Mouse (Mus musculus) CH12.LX (cell line): ENCODE measurements around the gene 1700008O03Rik. TPM values are rescaled to one million over a fixed set of nuclear protein-coding genes. Genes with fewer than 3 reads are reported as not detected.

Experiments
- DNase-seq: peaks from one replicate; pipeline ENCODE4 v3.0.0-alpha.2; 2013; ENCODE audit errors: extremely low read depth
- H3K27ac ChIP-seq: 2 replicates; pipeline ENCODE4 v1.5.1; 2012; ENCODE audit warnings: low read depth, mild to moderate bottlenecking, control low read depth, moderate library complexity; ENCODE audit not compliant: insufficient read depth
- H3K27me3 ChIP-seq: replicated peaks from 2 replicates; pipeline ENCODE3; 2012; ENCODE audit warnings: inconsistent platforms
- H3K36me3 ChIP-seq, 2 experiments: replicated peaks in 1 of 2; 2 replicates each; pipeline versions ENCODE3 to v1.6.1; 2012; ENCODE audit warnings: inconsistent platforms in 1 of 2, low read length in 1 of 2, mild to moderate bottlenecking in 1 of 2, mixed read lengths in 1 of 2, moderate library complexity in 1 of 2; ENCODE audit not compliant: control insufficient read depth in 1 of 2, insufficient read depth in 1 of 2
- H3K4me1 ChIP-seq, 2 experiments: 2 replicates each; pipeline ENCODE4 v1.6.1; 2012; ENCODE audit warnings: inconsistent platforms in 1 of 2, moderate library complexity in 1 of 2; ENCODE audit not compliant: insufficient read depth in 2 of 2, control insufficient read depth in 1 of 2
- H3K4me2 ChIP-seq: 2 replicates; pipeline ENCODE4 v1.6.1; 2012; ENCODE audit warnings: low read depth, mild to moderate bottlenecking, control low read depth; ENCODE audit not compliant: poor library complexity, insufficient read depth, severe bottlenecking
- H3K4me3 ChIP-seq, 3 experiments: fragments of 150-350 bp in 1 of 3; sonication (generic) in 1 of 3; replicated peaks in 1 of 3; 2 replicates each; pipeline versions ENCODE3 to v1.5.1; 2011 to 2012; ENCODE audit warnings: low read depth in 2 of 3, low read length in 2 of 3, mild to moderate bottlenecking in 2 of 3, moderate library complexity in 2 of 3, control low read depth in 1 of 3, improper control_type of control experiment in 1 of 3, inconsistent platforms in 1 of 3, mixed read lengths in 1 of 3; ENCODE audit not compliant: poor library complexity in 1 of 3
- H3K79me2 ChIP-seq: replicated peaks from 2 replicates; pipeline ENCODE4 v1.6.1; 2012; ENCODE audit warnings: mild to moderate bottlenecking, moderate library complexity; ENCODE audit not compliant: control insufficient read depth, poor library complexity, insufficient read depth, severe bottlenecking; ENCODE audit errors: extremely low read depth
- H3K9ac ChIP-seq: 2 replicates; pipeline ENCODE4 v1.6.1; 2012; ENCODE audit warnings: low read depth, mild to moderate bottlenecking, control low read depth, moderate library complexity; ENCODE audit not compliant: insufficient read depth
- H3K9me3 ChIP-seq: replicated peaks from 2 replicates; pipeline ENCODE3; 2012; ENCODE audit warnings: low read length, inconsistent platforms, mixed read lengths
- BHLHE40 ChIP-seq: IDR thresholded peaks from 2 replicates; pipeline ENCODE4 v1.6.1; 2011; ENCODE audit warnings: mild to moderate bottlenecking, low read depth, low read length, improper control_type of control experiment
- CHD1 ChIP-seq: IDR thresholded peaks from 2 replicates; pipeline ENCODE4 v1.6.1; 2012; ENCODE audit warnings: low read depth, low read length, improper control_type of control experiment, inconsistent platforms
- CTCF ChIP-seq, 2 experiments: IDR thresholded peaks in 1 of 2; conservative IDR thresholded peaks in 1 of 2; 2 replicates each; pipeline ENCODE4 v1.5.1; 2011 to 2012; ENCODE audit warnings: low read depth in 2 of 2, low read length in 2 of 2, improper control_type of control experiment in 1 of 2, inconsistent platforms in 1 of 2, mild to moderate bottlenecking in 1 of 2, moderate library complexity in 1 of 2
- E2F4 ChIP-seq: IDR thresholded peaks from 2 replicates; pipeline ENCODE4 v1.6.1; 2011; ENCODE audit warnings: low read depth, low read length, improper control_type of control experiment; ENCODE audit not compliant: insufficient replicate concordance
- ELF1 ChIP-seq: IDR thresholded peaks from 2 replicates; pipeline ENCODE4 v1.6.1; 2014; ENCODE audit warnings: low read depth, mild to moderate bottlenecking, inconsistent platforms, low read length, improper control_type of control experiment
- EP300 ChIP-seq: IDR thresholded peaks from 2 replicates; pipeline ENCODE4 v1.6.1; 2011; ENCODE audit warnings: low read length, improper control_type of control experiment
- ETS1 ChIP-seq: conservative IDR thresholded peaks from 2 replicates; pipeline ENCODE4 v1.6.1; 2012; ENCODE audit warnings: low read depth, mild to moderate bottlenecking, inconsistent platforms, low read length, improper control_type of control experiment, moderate library complexity
- GABPA ChIP-seq: IDR thresholded peaks from 2 replicates; pipeline ENCODE4 v1.6.1; 2012; ENCODE audit warnings: low read depth, low read length, improper control_type of control experiment, inconsistent platforms; ENCODE audit not compliant: insufficient replicate concordance
- HCFC1 ChIP-seq: IDR thresholded peaks from 2 replicates; pipeline ENCODE4 v1.6.1; 2012; ENCODE audit warnings: low read depth, mild to moderate bottlenecking, inconsistent platforms, low read length, improper control_type of control experiment
- IRF4 ChIP-seq: IDR thresholded peaks from 2 replicates; pipeline ENCODE4 v1.6.1; 2014; ENCODE audit warnings: low read depth, mild to moderate bottlenecking, inconsistent platforms, low read length, improper control_type of control experiment
- JUN ChIP-seq: IDR thresholded peaks from 2 replicates; pipeline ENCODE4 v1.6.1; 2011; ENCODE audit warnings: low read depth, mild to moderate bottlenecking, low read length, improper control_type of control experiment, moderate library complexity; ENCODE audit not compliant: insufficient read depth
- JUND ChIP-seq: conservative IDR thresholded peaks from 2 replicates; pipeline ENCODE4 v1.6.1; 2011; ENCODE audit warnings: low read depth, low read length, improper control_type of control experiment
- MAFK ChIP-seq: IDR thresholded peaks from 2 replicates; pipeline ENCODE4 v1.6.1; 2011; ENCODE audit warnings: low read length, improper control_type of control experiment; ENCODE audit not compliant: insufficient replicate concordance
- MAZ ChIP-seq: IDR thresholded peaks from 2 replicates; pipeline ENCODE4 v1.6.1; 2012; ENCODE audit warnings: low read depth, mild to moderate bottlenecking, inconsistent platforms, low read length, improper control_type of control experiment, moderate library complexity
- MEF2A ChIP-seq: IDR thresholded peaks from 2 replicates; pipeline ENCODE4 v1.6.1; 2014; ENCODE audit warnings: low read depth, mild to moderate bottlenecking, inconsistent platforms, low read length, improper control_type of control experiment, borderline replicate concordance
- MXI1 ChIP-seq: IDR thresholded peaks from 2 replicates; pipeline ENCODE4 v1.6.1; 2011; ENCODE audit warnings: mild to moderate bottlenecking, low read depth, low read length, improper control_type of control experiment
- MYC ChIP-seq: IDR thresholded peaks from 2 replicates; pipeline ENCODE4 v1.6.1; 2011; ENCODE audit warnings: low read depth, mild to moderate bottlenecking, improper control_type of control experiment, low read length
- NRF1 ChIP-seq: IDR thresholded peaks from 2 replicates; pipeline ENCODE4 v1.6.1; 2014; ENCODE audit warnings: low read depth, mild to moderate bottlenecking, inconsistent platforms, low read length, improper control_type of control experiment, moderate library complexity
- PAX5 ChIP-seq: IDR thresholded peaks from 2 replicates; pipeline ENCODE4 v1.6.1; 2012; ENCODE audit warnings: low read length, inconsistent platforms, mixed read lengths
- POLR2A ChIP-seq: IDR thresholded peaks from 2 replicates; pipeline ENCODE4 v1.6.1; 2011; ENCODE audit warnings: low read depth, mild to moderate bottlenecking, improper control_type of control experiment, low read length
- RCOR1 ChIP-seq: conservative IDR thresholded peaks from 2 replicates; pipeline ENCODE4 v1.6.1; 2012; ENCODE audit warnings: low read depth, mild to moderate bottlenecking, inconsistent platforms, low read length, improper control_type of control experiment
- TCF12 ChIP-seq: IDR thresholded peaks from 2 replicates; pipeline ENCODE4 v1.6.1; 2014; ENCODE audit warnings: low read depth, mild to moderate bottlenecking, inconsistent platforms, low read length, improper control_type of control experiment
- USF1 ChIP-seq: IDR thresholded peaks from 2 replicates; pipeline ENCODE4 v1.6.1; 2014; ENCODE audit warnings: low read depth, mild to moderate bottlenecking, inconsistent platforms, low read length, improper control_type of control experiment
- USF2 ChIP-seq: conservative IDR thresholded peaks from 2 replicates; pipeline ENCODE4 v1.6.1; 2011; ENCODE audit warnings: low read depth, low read length, improper control_type of control experiment
- ZC3H11A ChIP-seq: IDR thresholded peaks from 2 replicates; pipeline ENCODE4 v1.6.1; 2012; ENCODE audit warnings: low read depth, mild to moderate bottlenecking, inconsistent platforms, low read length, improper control_type of control experiment
- ZMIZ1 ChIP-seq: IDR thresholded peaks from 2 replicates; pipeline ENCODE4 v1.6.1; 2012; ENCODE audit warnings: low read depth, mild to moderate bottlenecking, inconsistent platforms, low read length, improper control_type of control experiment
- ZNF384 ChIP-seq: IDR thresholded peaks from 2 replicates; pipeline ENCODE4 v1.6.1; 2012; ENCODE audit warnings: low read depth, low read length, improper control_type of control experiment, inconsistent platforms
- dilution Hi-C: fragments of 300-500 bp; cut with MboI; formaldehyde crosslinking; loops from 2 replicates; pipeline ENCODE4 v1.14.3; 2020; ENCODE audit warnings: low sequenced_read_pairs; ENCODE audit not compliant: extremely low pct_unique_long_range_greater_than_20kb, extremely low pct_ligation_motif_present
- in situ Hi-C: fragments of 300-500 bp; cut with MboI; formaldehyde crosslinking; loops from 3 replicates; pipeline ENCODE4 v1.14.3; 2019; ENCODE audit warnings: low sequenced_read_pairs, low pct_ligation_motif_present, low pct_unique_long_range_greater_than_20kb, mixed read lengths
- polyA plus RNA-seq: library from polyadenylated mRNA; unstranded; fragments of >175 nt; gene quantifications from 2 replicates; pipeline ENCODE4 v1.2.1, GENCODE M21; 2012; ENCODE audit warnings: low read depth; ENCODE audit not compliant: insufficient read length
- total RNA-seq, 2 experiments: library from RNA; depleted of rRNA; stranded (reverse); fragments of 300-350 nt in 1 of 2; fragments of >200 nt in 1 of 2; gene quantifications; 2 replicates each; pipeline ENCODE4 v1.2.3; 2012 to 2014

The 1700008O03Rik gene
- total and polyA plus RNA-seq, 3 experiments, result 0.74 to 0.81 TPM; not detected in 1

DNA sequence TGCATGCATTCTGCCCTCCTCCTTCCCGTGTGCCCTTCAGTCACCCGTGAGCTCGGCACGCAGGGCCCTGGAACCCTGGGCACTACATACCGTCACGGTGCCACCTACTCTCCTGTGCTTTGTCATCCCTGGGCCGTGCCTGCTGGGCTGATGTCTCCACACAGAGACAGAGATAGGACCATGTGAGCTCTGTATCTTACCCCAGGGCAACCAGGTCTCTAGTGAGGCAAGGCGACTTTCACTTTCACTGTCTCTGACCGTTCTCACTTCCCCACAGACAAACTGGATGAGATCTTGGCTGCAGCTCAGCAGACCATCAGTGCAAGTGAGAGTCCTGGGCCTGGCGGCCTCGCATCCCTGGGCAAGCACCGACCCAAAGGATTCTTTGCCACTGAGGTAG is 41.0 kb downstream of the 1700008O03Rik start:
- Histone ChIP-seq H3K4me3 (peak overlapping the region; percentile 8 to 54 (median 51)), H3K36me3 (no peaks in the 10 kb centered on the region), H3K9ac (no peak overlapping the region), H3K4me2 (peak overlapping the region; percentile 76), H3K9me3 (no peaks in the 10 kb centered on the region), H3K79me2 (no peaks in the 10 kb centered on the region), H3K4me1 (peaks cover 9 to 24% of the 10 kb centered on the region in 2 experiments), H3K27ac (no peak overlapping the region), H3K27me3 (peaks cover 77% of the 10 kb centered on the region)
- dilution Hi-C loops, result no loop called here
- in situ Hi-C loops, result loop anchor here (5.0 kb wide), 1 partner anchor 82 kb away; the partner anchor contains the start of gene Gm15517
- TF ChIP-seq E2F4, result no peak
- TF ChIP-seq ZNF384, result no peak
- peak; percentile 91 for TF ChIP-seq IRF4
- TF ChIP-seq EP300, result peak; percentile 67
- TF ChIP-seq ELF1, result no peak
- TF ChIP-seq MEF2A, result no peak
- TF ChIP-seq CTCF (conservative IDR thresholded peaks at IDR 0.05 in 1 of 2, IDR thresholded peaks at IDR 0.05 in 1 of 2; ENCODE audit: low read depth in 2 of 2, low read length in 2 of 2), result no peak
- no peak for TF ChIP-seq MAZ
- TF ChIP-seq JUND, result no peak
- no peak for TF ChIP-seq CHD1
- no peak for TF ChIP-seq ZMIZ1
- no peak for TF ChIP-seq PAX5
- no peak for TF ChIP-seq MAFK
- no peak for TF ChIP-seq ETS1
- no peak for TF ChIP-seq RCOR1
- TF ChIP-seq USF2, result no peak
- peak; percentile 9; the same call in 1 of the 2 replicates for TF ChIP-seq MXI1
- peak; percentile 62; the same call in 1 of the 2 replicates for TF ChIP-seq MYC
- TF ChIP-seq HCFC1, result no peak
- peak; percentile 67 for TF ChIP-seq BHLHE40
- no peak for TF ChIP-seq GABPA
- no peak for TF ChIP-seq POLR2A
- no peak for TF ChIP-seq NRF1
- no peak for TF ChIP-seq TCF12
- no peak for TF ChIP-seq ZC3H11A
- TF ChIP-seq USF1, result no peak
- TF ChIP-seq JUN, result no peak
- DNase-seq, result peak; percentile 81
